Mouse (Mus musculus) ES-E14 (cell line): Measurements from ENCODE around the gene Lrrc28. TPM values are rescaled to one million over a fixed set of nuclear protein-coding genes. Genes with fewer than 3 reads are reported as not detected.

ENCODE experiments used
- DNase-seq: peaks from one replicate; pipeline ENCODE4 v3.0.0-alpha.2; 2013; ENCODE audit warnings: low read depth, low spot score
- H3K27ac ChIP-seq: 2 replicates; pipeline ENCODE4 v1.5.1; 2012; ENCODE audit warnings: low read depth, mild to moderate bottlenecking, low read length, moderate library complexity, mixed read lengths; ENCODE audit not compliant: poor library complexity, insufficient read depth, severe bottlenecking
- H3K36me3 ChIP-seq: 2 replicates; pipeline ENCODE4 v1.6.1; 2012; ENCODE audit warnings: mild to moderate bottlenecking, low read length, moderate library complexity, mixed read lengths; ENCODE audit not compliant: control insufficient read depth, poor library complexity, insufficient read depth, severe bottlenecking
- H3K4me1 ChIP-seq, 2 experiments: fragments of 150-350 bp in 1 of 2; sonication (generic) in 1 of 2; 2 replicates each; pipeline ENCODE4 v1.6.1; 2012; ENCODE audit warnings: low read length in 2 of 2, mild to moderate bottlenecking in 1 of 2, mixed read lengths in 1 of 2; ENCODE audit not compliant: control insufficient read depth in 2 of 2, insufficient read depth in 2 of 2, poor library complexity in 1 of 2
- H3K4me3 ChIP-seq, 2 experiments: fragments of 150-350 bp in 1 of 2; sonication (generic) in 1 of 2; 2 replicates each; pipeline ENCODE4 v1.5.1; 2012; ENCODE audit warnings: low read length in 2 of 2, low read depth in 1 of 2, mild to moderate bottlenecking in 1 of 2, mixed read lengths in 1 of 2; ENCODE audit not compliant: insufficient read depth in 1 of 2, poor library complexity in 1 of 2, severe bottlenecking in 1 of 2
- H3K9ac ChIP-seq: 2 replicates; pipeline ENCODE4 v1.6.1; 2012; ENCODE audit warnings: low read depth, mild to moderate bottlenecking, low read length, mixed read lengths; ENCODE audit not compliant: poor library complexity, insufficient read depth, severe bottlenecking
- H3K9me3 ChIP-seq: fragments of 150-350 bp; sonication (generic); 2 replicates; pipeline ENCODE4 v1.6.1; 2012; ENCODE audit warnings: low read depth, mild to moderate bottlenecking, low read length; ENCODE audit not compliant: control insufficient read depth, insufficient read depth
- CHD2 ChIP-seq: IDR thresholded peaks from 2 replicates; pipeline ENCODE4 v1.6.1; 2014; ENCODE audit warnings: mild to moderate bottlenecking, low read depth, low read length, inconsistent platforms
- HCFC1 ChIP-seq: IDR thresholded peaks from 2 replicates; pipeline ENCODE4 v1.6.1; 2012; ENCODE audit warnings: low read length, inconsistent platforms, borderline replicate concordance; ENCODE audit not compliant: insufficient read depth
- MAFK ChIP-seq: IDR thresholded peaks from 2 replicates; pipeline ENCODE4 v1.6.1; 2014; ENCODE audit warnings: mild to moderate bottlenecking, low read depth, low read length, inconsistent platforms; ENCODE audit not compliant: insufficient read depth
- ZC3H11A ChIP-seq: IDR thresholded peaks from 2 replicates; pipeline ENCODE4 v1.6.1; 2012; ENCODE audit warnings: low read depth, mild to moderate bottlenecking, inconsistent platforms, low read length, borderline replicate concordance
- ZNF384 ChIP-seq: IDR thresholded peaks from 2 replicates; pipeline ENCODE4 v1.6.1; 2012; ENCODE audit warnings: low read depth, low read length, inconsistent platforms
- in situ Hi-C, 2 experiments: fragments of 600-800 bp; cut with MboI; formaldehyde crosslinking; loops; one replicate each; pipeline ENCODE4 v1.15.1; 2025; ENCODE audit warnings: low sequenced_read_pairs in 2 of 2, inconsistent platforms in 1 of 2; ENCODE audit not compliant: unreplicated experiment in 2 of 2
- total RNA-seq: library from RNA; depleted of rRNA; stranded (reverse); fragments of 300-350 nt; gene quantifications from 2 replicates; pipeline ENCODE4 v1.2.3, GENCODE M21; 2012

Lrrc28 gene
- total RNA-seq, 1 experiment, result 25.0 TPM

DNA sequence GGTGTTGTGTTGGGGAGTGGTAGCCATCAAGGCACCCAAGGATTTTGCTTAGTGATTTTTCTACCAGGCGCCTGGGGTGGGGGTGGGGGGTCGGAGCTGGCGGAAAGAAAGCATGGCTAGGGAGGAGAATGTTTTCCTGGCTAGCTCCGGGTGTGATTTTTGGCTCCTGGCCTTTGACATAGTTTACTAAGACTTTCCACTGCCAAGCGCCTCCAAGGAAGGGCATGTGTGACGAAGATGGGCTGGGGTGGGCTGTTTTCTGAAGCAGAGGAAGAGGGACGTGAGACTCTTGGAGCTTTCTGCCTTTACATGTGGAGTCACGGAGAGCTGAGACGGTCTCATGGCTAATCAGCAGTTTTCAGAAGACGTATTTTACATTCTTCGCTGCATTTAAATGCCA is 173.8 kb downstream of the Lrrc28 start:
- in situ Hi-C loops, result no loop called here
- no peak overlapping the region for H3K27ac ChIP-seq
- DNase-seq, result no peak

DNA sequence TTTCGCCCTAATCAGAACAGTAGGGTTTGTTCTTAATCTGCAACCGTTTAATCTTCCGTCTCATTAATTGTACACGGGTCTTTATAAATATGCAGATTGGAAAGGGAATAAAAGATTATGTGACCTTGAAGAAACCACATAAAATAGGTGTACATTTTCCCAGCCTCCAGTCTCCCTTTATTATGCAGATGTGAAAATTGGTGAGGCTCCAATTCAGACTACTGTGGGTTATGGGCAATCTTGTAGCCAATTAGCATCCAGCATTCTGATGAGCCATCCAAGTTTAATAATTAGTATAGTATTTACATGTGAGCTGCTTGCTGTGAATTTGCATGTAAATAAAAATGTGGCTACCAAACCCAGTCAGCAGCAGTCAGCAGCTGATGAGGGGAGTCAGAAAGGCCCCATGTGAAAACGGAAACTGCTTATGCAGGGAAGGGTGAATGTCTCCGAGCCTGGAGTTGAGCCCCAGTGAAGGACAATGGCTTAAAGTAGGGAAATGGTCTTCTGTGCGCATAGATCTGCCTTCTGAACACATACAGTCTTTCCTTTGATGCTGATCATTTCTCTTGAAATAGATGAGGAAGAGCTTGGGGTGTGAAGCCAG is 176.2 kb downstream of the Lrrc28 start:
- Histone ChIP-seq H3K27ac (no peak overlapping the region), H3K4me1 (no peaks in the 10 kb centered on the region), H3K9ac (no peak overlapping the region), H3K9me3 (no peaks in the 10 kb centered on the region), H3K4me3 (no peak overlapping the region), H3K36me3 (no peaks in the 10 kb centered on the region)
- in situ Hi-C loops, result no loop called here
- TF ChIP-seq CHD2, result no peak
- no peak for DNase-seq

More for the DNA sequence above, 173.8 kb downstream of the Lrrc28 start:
- H3K4me3 ChIP-seq, result no peak overlapping the region
- H3K4me1 ChIP-seq, result 0 out of 4 replicates have a peak, but pooled peaks cover 0 to 4% of the 10 kb centered on the region in 2 experiments
- H3K36me3 ChIP-seq, result no peaks in the 10 kb centered on the region
- H3K9me3 ChIP-seq, result no peaks in the 10 kb centered on the region
- TF ChIP-seq ZC3H11A (no peak), MAFK (no peak), HCFC1 (no peak), ZNF384 (no peak), CHD2 (no peak)
- H3K9ac ChIP-seq, result no peak overlapping the region

DNA sequence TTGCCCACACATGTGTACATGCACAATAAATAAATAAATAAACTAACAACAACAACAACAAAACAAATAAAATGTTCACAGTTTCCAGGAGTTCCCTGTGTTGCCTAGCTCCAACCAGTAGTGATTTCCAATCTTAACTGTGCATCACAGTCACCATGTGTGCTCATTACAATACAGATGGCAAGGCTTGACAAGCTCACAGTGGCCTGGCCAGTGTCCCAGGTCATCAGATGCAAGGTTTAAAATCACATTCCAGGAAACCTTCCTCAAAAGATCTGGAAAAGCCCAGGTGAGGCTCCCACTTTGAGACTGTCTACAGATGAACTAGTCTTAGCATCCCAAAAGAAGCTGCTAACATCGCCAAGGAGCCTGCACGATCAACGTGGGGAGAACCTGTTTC is 176.9 kb downstream of the Lrrc28 start:
- in situ Hi-C loops, result no loop called here
- no peak overlapping the region for H3K9ac ChIP-seq
- DNase-seq, result no peak
- H3K4me1 ChIP-seq, result no peaks in the 10 kb centered on the region
- no peak overlapping the region for H3K27ac ChIP-seq
- H3K4me3 ChIP-seq, result no peak overlapping the region
- no peak for TF ChIP-seq MAFK
- H3K36me3 ChIP-seq, result no peaks in the 10 kb centered on the region
- no peaks in the 10 kb centered on the region for H3K9me3 ChIP-seq

DNA sequence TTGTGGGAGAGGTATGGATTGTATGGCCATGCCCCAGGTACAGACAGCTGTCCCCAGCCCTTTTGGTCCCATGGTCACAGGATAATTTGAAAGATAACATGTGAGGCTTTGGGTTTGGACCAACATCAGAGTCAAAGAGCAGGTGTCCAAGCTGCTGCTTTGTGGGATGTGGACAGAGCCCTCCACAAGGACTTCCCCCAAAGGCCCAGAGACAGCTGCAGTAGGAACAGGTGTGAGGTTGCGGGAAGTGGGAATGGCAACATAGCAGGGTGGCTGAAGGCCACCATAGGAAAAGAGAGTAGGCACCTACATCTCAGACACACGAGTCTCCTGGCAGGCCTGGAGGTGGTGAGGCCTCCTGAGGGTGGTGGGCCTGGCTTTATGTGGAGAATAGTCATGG is 178.7 kb downstream of the Lrrc28 start:
- in situ Hi-C loops, result no loop called here
- Histone ChIP-seq H3K27ac (no peak overlapping the region), H3K4me1 (no peaks in the 10 kb centered on the region), H3K9me3 (no peaks in the 10 kb centered on the region), H3K36me3 (no peaks in the 10 kb centered on the region), H3K9ac (no peak overlapping the region), H3K4me3 (no peak overlapping the region)
- DNase-seq, result no peak
- TF ChIP-seq ZNF384 (no peak), ZC3H11A (no peak), HCFC1 (no peak)

DNA sequence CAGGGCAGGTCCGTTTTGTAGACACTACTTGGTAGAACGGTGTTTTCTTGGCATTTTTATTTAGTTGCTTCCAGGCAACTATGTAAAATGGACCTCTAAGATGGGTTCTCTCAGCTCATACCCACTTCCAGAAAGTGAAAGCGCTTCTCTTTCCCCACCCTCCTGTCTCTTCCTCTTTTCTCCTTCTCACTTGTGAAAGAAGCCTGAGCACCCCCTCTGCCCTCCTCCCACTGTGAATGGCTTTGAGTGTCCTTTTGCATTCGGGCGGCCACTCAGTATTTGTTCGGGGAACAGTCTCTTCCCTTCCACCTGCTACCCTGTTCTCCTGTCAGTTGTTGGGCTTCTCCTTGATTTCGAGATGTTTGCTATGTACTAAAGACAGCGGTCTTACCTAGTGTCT is 180.4 kb downstream of the Lrrc28 start:
- H3K27ac ChIP-seq, result no peak overlapping the region
- no peaks in the 10 kb centered on the region for H3K9me3 ChIP-seq
- no peak overlapping the region for H3K4me3 ChIP-seq
- in situ Hi-C loops, result no loop called here
- no peaks in the 10 kb centered on the region for H3K36me3 ChIP-seq
- no peaks in the 10 kb centered on the region for H3K4me1 ChIP-seq
- no peak for DNase-seq
- H3K9ac ChIP-seq, result no peak overlapping the region
- TF ChIP-seq MAFK, result no peak
- no peak for TF ChIP-seq ZNF384
- no peak for TF ChIP-seq HCFC1
- TF ChIP-seq ZC3H11A, result no peak
- no peak for TF ChIP-seq CHD2
